Mouse (Mus musculus) fibroblast of lung, adult 2 months (primary cell): ENCODE data around the gene Avpr2.

ENCODE experiments used
- DNase-seq: peaks from one replicate; pipeline ENCODE4 v3.0.0-alpha.2; 2011; ENCODE audit warnings: low read depth

Gene Avpr2

DNA sequence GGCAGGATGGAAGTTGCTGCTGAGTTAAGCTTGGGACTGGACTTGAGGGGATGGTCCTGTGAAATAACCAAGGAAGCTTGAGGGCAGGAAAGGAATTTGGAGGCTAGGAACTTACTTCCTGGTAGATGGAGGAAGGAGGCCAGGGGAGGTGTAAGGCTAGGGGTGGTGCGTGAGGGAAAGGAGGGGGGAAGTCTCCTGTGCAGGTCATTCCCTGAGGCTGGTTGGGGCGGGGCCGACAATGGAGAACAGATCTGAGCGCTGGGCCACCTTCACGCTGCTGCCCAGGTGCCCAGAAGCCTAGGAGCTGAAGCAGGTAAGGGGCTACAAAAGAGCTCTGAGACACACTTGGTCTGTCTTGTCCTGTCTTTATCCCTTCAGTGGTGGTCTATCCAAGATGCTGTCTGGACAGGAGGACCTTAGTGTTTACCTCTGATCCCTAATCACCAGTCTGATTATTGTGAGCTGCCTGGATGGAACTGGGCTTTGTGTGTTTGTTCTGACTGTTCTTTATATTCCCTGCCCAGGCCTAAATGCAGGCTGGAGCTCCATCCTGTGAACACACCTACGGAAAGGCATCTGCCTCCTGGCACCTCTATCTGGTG lies at the start of gene Avpr2:
Gene Avpr2 (plus strand): TSS at position 552 of the 602 bp plus-strand sequence.
- DNase-seq, result no peak

DNA sequence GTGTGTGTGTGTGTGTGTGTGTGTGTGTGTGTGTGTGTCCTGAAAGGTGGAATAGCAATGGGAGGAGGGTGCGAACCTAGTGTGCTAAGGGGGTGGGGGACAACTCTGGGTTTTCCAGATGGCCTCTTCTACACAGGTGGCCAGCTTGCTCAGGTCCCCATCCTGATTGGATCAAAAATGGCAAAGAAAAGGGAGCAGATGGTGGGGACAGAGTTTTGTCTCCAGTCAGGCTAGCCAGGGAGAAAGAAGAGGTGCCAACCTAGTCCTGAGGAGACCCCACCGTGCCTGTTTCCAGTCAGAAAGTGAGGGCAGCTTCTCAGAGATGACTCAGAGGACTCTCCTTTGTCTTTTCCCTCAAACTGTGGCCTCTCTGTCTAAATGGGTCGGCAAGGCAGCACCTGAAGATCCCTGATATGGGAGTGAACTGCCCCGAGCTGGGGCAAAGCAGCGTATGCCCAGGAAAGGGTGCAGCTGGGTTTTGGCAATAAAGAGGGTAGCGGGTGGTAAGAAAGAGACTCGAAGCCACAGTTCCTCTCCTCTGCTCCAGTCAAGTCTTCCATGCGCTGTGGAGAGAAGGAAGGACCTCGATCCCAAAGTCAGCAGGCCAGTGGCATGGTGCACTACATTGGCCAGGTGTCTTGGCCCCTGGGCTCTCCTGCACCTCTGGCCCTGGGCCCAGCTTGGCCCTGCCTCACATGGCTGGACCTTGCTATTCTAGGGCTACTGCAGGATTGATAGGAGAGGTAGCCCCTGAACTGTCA lies 37.4 kb upstream of the Avpr2 start:
- no peak for DNase-seq

DNA sequence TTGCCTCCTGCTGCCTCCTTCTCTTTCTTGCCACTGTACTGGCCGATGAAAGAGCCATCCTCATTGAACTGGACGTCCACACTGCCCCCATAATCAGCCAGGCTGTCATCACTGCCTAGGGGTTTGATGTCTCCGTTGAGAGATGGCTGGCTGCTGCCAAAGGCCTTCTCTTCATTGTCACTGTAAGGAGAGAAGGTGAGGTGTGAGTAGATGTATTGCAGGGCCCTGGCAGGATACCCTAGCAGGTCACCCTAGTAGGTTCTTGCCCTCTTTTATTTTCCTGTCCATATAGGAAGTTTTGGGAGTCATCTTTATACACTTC lies 36.9 kb upstream of the Avpr2 start:
- no peak for DNase-seq

DNA sequence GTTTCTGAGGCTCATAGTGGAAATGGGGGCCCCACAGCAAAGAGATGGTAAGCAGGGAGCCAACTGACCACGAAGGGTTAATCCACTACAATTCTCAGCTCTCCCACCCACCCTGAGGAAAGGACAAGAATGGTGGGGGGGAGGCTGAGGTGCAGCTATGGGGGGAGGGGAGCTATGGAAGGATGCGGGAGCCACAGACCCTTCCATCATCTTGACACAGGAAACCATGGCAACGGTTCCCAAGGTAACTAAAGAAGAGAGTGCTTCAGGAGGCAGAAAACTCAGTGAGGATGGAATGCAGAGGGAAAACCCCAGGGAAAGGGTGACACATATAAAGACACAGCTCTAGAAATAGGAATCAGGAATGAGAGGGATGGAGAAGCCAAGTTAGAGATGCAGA lies 27.2 kb upstream of the Avpr2 start:
- no peak for DNase-seq

DNA sequence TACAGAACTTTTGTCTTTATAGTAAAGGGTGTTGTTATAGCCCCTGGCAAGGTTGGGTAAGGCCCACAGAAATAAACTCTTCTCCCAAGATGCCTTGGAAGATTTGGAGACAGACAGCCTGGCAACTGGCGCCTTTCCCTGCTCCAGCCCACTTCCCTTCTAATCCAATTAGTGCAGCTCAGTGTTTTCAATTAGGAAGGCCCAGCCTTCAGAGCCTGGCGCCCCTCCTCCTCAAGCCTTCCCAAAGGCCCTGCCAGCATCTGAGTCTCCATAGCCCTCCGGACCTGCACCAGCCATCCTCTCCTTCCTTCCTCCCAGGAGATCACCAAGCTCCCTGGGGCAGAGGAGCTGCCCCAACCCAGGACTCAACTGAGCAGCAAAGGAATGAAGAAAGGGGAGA lies 24.6 kb upstream of the Avpr2 start:
- no peak for DNase-seq

DNA sequence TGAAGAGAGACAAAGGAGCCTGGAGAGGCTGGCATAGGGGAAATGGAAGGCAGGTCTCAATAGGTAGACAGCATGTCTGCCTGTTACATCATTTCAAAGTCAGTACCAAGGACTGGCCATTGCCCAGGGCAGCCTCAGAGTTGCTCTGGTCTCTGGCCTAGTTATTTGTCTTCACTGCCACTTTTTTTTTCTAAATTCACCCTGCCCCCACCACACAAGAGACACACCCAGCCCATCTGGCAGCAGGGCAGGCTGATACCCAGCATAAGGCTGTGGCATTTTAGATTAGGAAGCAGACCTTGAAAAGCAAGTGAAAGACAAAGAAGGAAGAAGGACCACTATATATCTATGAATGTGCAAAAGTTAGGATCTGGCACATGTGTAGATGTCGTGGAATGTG lies 24.1 kb upstream of the Avpr2 start:
- DNase-seq, result no peak

DNA sequence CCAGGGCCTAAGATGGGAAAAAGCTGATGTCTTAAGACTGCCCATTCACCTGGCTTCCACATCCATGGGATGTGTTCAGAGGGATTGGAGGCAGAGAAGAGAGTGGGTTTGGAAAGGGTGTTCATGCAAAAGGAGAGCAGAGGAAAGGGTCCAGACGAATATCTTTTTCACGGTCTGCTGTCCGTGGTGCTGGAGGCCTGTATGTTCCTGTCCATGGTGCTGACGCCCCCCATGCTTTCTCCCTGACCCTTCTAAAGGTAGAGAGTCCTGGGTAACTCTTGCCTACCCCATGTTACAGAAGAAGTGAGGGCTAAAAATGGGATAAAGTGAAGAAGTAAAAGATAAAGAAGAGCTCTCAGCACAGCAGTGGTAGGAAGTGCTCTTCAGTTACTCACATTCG lies 22.6 kb upstream of the Avpr2 start:
- no peak for DNase-seq

DNA sequence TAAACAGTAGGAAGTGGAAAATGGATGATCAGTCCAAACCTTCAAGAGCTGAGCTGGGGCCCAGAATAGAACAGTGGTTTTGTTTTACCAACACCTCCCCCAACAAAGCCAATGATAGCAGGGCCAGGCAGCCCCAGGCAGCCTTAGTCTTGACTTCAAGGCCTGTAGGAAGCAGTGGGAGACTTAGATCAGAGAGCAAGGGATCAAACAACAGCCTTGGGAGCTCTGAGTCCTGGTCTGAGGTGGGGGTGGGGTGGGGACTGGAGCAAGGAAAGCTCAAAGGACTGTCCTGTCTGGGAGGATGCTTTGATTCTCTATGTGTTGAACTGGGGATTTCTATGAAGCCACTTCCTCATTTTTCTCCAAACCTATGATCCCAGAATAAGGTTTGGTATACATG lies 20.4 kb upstream of the Avpr2 start:
- no peak for DNase-seq

DNA sequence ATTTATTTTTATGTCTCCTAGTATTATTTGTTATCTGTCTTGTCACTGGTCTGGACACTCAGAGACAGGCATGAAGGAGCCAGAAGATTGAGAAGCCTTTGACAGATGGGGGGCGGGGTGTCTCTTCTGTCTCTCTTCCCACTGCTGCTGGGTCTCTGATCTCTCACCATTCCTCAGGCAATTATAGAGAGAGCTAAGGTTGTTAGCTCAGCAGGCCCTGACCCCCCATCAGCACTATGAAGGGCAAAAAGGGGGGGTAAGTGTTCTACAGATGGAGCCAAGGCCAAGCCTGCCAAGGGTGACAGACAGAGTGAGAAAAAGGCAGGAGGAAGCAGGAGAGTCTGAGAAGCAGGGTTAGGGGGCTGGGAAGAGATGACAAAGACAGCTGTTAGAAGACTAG lies 19.9 kb upstream of the Avpr2 start:
- DNase-seq, result no peak

DNA sequence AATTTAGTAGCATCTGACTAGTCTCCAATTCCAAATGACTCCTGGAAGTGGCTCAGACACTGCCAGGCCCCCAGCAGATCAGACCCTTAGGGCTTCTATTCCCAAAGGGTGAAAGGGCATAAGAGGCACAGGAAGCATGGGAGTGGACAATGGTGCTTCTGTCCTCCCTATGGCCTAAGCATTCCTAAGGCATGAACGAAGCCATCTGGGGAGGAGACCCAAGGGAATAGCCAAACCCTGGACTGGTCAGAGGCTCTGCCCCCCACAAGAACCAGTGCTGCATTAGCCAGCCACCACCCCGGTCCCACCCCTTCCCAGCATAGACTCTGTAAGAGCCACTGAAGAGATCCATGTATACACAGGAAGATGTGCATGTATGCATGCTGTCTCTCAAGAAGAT lies 16.0 kb upstream of the Avpr2 start:
- no peak for DNase-seq

DNA sequence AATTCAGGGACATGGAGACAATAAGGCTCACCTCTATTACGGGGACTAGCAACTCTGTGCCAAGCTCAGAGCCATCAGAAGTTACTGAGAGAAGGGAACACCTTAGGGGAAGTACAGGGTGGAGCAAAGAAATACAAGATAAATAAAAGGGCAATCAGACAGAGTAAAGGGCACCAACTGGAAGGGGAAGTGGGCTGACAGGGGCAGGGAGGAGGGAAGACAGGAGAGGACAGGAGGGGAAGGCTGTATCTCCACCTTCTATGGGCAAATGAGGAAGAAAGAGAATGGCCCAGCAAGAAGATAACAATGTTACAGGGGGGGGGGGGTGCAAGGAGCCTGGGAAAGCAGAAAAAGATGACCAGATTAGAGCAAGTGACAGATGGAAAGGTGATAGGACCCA lies 14.9 kb upstream of the Avpr2 start:
- DNase-seq, result no peak

DNA sequence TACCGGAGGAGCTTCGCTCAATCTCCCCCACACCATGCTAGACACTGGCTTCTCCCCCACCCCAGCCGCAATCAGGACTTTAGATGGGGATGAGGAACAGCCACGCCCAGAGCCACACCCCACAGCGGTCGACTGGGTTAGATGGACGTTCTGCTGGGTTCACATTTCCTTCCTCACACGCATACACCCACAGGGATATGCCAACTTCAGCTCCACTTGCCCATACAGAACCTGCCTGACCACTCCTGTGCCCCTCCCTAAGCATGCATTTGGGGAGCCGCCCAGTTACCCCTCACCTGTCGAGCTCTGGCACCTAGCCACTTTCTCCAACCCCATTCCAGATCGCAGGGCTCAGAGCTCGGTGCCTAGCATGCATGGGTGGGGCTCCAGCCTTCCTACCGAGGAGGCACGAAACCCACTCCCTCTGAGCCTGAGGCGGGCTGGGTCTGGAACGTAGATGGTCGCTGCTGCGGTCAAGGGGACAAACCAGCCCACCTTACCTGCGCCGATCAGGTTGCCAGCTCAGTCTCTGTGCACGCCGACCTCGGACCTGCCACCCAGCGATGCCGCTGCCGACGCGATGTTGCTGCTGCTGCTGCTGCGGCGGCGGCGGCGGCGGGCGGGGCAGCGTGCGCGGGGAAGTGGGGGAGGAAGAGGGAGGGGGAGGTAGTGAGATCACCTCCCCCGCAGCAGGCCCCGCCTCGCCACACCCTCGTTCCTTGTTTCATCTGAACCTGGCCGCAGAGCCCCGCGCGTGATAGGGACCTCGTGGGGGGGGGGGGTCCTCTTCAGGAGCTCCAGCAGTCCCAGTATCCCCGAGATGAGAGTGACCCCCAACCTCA lies 11.5 kb upstream of the Avpr2 start:
- DNase-seq, result no peak

DNA sequence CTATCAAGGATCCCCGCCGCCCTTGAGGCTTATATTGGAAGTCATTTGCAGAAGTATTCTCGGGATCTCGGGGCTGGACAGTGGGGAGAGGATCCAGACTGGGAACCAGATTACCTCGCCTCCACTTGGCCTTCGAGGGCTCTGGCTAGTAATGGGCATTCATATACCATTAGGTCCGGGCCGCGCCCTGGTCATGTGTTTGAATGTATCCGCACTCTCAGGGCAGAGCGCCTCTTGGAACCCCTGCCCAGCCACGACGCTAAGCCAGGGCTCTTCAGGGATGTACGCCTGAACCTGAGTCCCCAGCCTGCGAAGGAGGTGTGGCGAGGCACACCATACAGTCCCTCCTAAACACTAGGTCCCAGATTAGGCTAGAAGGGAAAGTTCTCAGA lies 10.9 kb upstream of the Avpr2 start:
- no peak for DNase-seq

DNA sequence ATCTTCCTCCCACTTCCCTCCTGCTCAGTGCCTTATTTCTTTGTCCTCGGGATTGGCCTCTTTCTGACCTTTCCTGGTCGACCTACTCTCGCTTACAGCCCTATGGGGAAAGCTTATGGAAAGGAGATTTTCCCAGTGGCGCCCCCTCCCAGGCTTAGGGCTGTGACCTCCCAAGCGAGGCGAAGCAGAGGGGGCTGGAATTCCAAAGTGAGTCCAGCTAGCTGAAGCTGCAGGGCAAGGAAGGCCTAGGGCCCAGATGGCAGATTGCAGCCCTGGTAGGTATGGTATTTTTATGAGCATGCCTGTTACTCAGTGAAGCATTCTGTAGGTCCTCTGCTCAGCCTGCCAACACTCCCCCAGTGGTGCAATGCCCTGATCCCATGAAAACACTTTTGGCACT lies 10.4 kb upstream of the Avpr2 start:
- no peak for DNase-seq

DNA sequence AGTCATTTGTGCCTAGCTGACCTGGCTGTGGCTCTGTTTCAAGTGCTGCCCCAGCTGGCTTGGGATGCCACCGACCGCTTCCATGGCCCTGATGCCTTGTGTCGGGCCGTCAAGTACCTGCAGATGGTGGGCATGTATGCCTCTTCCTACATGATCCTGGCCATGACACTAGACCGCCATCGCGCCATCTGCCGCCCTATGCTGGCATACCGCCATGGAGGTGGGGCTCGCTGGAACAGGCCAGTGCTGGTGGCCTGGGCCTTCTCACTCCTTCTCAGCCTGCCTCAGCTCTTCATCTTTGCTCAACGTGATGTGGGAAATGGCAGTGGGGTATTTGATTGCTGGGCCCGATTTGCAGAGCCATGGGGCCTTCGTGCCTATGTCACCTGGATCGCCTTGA lies 931 bp downstream of the Avpr2 start:
- DNase-seq, result no peak

DNA sequence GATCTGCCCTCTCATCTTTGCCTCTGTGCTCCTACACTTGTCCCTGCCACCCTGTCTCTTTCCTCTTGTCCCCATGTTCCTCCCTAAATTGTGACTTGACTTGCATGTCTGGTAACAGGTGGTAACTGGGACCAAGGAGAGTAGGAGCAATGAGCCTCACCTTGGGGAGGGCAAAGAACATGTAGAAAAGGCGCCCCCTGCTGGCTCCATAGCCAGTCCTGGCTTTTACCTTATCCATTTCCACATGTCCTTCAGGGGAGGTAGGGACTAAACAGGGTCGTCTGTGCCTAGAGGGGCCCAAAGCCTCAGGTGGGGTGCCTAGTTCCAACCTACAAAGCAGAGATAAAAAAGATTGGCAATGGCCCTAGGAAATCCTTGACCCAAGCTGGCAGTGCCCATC lies 3.8 kb downstream of the Avpr2 start, which contains the start of gene L1cam:
Gene L1cam (minus strand): TSS at position 387 of the 400 bp plus-strand sequence.
- no peak for DNase-seq

DNA sequence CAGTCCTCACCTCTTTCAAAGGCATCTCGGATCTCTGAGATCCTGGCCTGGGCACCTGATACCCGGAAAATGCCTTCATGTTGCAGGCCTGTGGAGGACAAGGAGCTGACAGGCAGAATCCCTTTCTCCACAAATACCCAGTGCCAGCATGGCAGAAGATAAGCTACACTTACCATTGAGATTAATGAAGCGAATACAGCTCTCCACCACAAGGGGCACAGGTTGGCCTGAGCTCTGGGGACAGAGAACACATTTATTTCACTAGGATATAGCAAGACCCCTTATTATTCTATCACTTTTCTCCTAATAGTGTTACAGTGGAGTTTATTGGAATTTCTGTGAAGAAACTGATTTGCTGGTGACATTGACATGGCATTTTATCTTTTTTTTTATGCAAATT lies 6.1 kb downstream of the Avpr2 start:
- no peak for DNase-seq

DNA sequence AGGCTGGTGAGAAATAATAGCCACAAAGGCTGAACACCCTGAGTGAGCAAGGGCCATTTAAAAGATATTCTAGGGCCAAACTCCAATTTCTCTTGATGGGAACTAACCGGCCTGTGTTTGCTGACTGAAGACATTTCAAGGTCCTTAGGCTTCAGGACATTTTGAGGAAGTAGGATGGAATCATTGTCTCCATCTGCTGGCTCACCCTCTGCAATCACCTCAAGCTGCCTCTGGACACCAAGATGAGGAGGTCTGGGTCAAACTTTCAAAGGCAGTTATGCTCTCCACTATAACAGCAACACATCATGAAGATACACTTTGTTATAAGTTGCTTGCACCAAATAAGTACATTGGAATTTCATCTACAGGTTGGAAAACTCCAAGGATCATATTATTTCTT lies 18.1 kb downstream of the Avpr2 start:
- no peak for DNase-seq

DNA sequence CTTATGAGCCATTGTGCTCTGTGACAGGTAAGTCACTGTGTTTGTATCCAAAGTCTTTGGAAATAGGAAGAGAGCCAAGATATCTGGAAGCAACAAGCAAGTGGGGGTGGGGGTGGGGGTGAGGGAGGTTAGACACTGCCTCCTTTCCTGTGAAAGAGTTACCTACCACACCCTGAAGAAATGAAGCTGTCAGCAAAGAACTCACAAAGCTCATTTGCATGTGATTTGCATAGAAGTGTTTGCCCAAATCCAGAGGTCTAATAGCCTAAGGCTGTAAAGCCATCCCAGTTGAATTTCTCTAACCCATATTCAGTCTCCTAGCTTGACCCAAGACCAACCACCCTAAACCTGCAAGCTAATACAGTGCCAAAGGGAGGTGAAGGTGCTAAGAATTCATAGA lies 18.5 kb downstream of the Avpr2 start:
- DNase-seq, result no peak

DNA sequence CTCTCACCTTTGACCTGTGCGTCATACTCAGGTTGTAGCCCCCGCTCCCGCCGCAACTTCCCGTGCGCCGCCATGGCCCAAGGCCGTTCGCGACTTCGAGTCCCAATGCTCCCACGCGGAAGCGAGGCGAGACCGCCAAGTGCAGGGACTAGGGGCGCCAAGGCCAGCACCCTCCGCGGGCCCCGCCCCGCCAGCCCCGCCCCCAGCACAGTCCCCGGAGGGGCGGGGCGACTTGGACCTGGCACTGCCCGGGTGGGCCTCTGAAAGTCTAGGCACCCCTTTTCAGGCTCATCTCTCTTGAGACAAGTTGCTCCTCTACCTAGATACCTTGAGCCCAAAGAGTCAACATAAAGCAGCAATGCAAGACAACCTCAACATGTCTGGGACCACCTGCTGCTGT lies 19.3 kb downstream of the Avpr2 start:
- DNase-seq, result no peak

DNA sequence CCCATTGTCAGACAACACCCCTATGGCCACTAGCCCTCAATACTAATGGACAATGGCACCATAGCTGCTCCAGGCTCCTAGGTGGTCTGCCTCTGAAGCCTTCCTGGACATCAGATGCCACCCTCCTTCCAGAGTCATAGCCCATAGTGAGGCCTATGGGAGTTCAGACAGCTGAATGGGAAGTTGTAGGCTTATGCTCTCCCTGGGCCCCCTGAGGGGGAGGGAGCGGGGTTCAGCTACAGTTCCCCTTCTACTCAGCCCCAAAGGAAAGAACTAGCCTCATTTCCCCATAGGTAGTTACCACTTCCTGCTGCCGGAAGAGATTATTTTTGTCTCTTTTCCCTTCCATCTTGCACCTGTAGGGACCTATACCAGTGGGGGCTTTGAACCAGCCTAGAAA lies 19.7 kb downstream of the Avpr2 start:
- DNase-seq, result no peak

DNA sequence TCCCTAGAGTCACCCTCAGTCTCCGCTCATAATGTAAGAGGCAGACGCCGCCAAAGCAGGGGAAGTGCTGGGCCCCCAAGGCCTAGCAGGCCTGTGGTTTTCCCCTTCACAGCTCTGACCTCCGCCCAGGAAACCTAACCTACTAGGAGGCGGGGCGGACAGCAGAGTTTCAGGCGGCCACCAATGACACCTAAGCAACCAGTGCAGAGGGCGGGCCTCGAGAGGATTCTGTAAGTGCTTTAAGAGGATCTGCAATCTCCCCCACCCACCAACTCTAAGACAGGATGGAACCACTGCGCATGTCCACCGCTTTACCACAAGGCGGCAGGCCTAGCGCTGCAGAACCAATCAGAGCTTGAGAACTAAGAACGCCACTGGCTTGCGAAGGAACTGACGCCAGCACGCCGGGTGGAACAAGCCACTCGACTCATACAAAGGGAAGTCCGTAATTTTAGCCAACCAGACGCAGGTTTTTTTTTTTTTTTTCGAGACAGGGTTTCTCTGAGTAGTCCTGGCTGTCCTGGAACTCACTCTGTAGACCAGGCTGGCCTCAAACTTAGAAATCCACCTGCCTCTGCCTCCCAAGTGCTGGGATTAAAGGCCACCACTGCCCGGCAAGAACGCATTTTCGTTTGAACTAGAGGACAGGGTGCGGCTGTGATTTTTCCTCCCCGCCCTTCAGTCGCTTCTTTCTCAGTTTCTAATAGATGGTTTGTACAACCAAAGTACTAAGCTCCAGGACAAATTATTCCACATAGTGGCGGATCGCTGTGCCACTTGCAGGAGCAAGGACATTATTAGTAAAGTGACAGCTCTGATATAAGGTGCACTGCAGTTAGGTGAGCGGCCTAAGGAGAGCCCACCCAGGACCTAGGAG lies 23.2 kb downstream of the Avpr2 start:
- peak; percentile 90 for DNase-seq
